ENCODE assay signal across 25 mouse cellular contexts in genomic region chr13:117482624-117483023, GRCm38 (mm10).
"Had no signal": no experiment of that assay in that cellular context is flagged by ENCODE, and none has a peak within 500 bp of the region (broad histone marks: within the 10 kb centered on the region; RNA-seq: fewer than 3 reads in every experiment).

No protein-coding gene starts in this region.

- H3K9me3 ChIP-seq: heart, embryonic 13.5 days; heart, embryonic 15.5 days; hindbrain, embryonic 13.5 days; hindbrain, embryonic 15.5 days; kidney, embryonic 15.5 days; limb, embryonic 13.5 days; limb, embryonic 15.5 days had no signal

- H3K4me2 ChIP-seq: heart, embryonic 11.5 days; heart, embryonic 13.5 days; heart, embryonic 15.5 days; hindbrain, embryonic 13.5 days; hindbrain, embryonic 15.5 days; kidney, embryonic 15.5 days; limb, embryonic 13.5 days; limb, embryonic 15.5 days had no signal

- H3K36me3 ChIP-seq: heart, embryonic 13.5 days; heart, embryonic 15.5 days; hindbrain, embryonic 13.5 days; hindbrain, embryonic 15.5 days; kidney, embryonic 15.5 days; limb, embryonic 13.5 days; limb, embryonic 15.5 days had no signal

- ATAC-seq: hindbrain, postnatal 0 days; intestine, embryonic 16.5 days had no signal

- DNase-seq: gastrocnemius, postnatal 14 days; gastrocnemius, postnatal 36 days; heart, adult 11 months; heart, adult 2 months; heart, postnatal 14 days; heart, postnatal 36 days; kidney, adult 11 months; kidney, adult 2 months; kidney, adult 9 months; kidney, postnatal 14 days; kidney, postnatal 36 days; layer of hippocampus, adult 9-11 months; layer of hippocampus, postnatal 36 days; left cerebral cortex, postnatal 4 days had no signal

- H3K4me3 ChIP-seq: heart, adult 2 months; heart, embryonic 13.5 days; heart, embryonic 15.5 days; hindbrain, embryonic 13.5 days; hindbrain, embryonic 15.5 days; kidney, embryonic 15.5 days; limb, embryonic 13.5 days; limb, embryonic 15.5 days had no signal

- H3K9ac ChIP-seq: heart, embryonic 13.5 days; heart, embryonic 15.5 days; hindbrain, embryonic 13.5 days; hindbrain, embryonic 15.5 days; kidney, embryonic 15.5 days; limb, embryonic 13.5 days; limb, embryonic 15.5 days had no signal

- H3K27me3 ChIP-seq: heart, embryonic 13.5 days; heart, embryonic 15.5 days; hindbrain, embryonic 13.5 days; hindbrain, embryonic 15.5 days; kidney, embryonic 15.5 days; limb, embryonic 13.5 days; limb, embryonic 15.5 days had no signal

- H3K4me1 ChIP-seq: heart, embryonic 13.5 days; heart, embryonic 15.5 days; hindbrain, embryonic 13.5 days; hindbrain, embryonic 15.5 days; kidney, embryonic 15.5 days; limb, embryonic 15.5 days had no signal

- H3K27ac ChIP-seq: heart, adult 2 months; heart, embryonic 13.5 days; heart, embryonic 15.5 days; hindbrain, embryonic 13.5 days; hindbrain, embryonic 15.5 days; hindbrain, postnatal 0 days; kidney, embryonic 15.5 days; kidney, postnatal 0 days; limb, embryonic 13.5 days; limb, embryonic 15.5 days had no signal
